8 mouse cellular contexts compared by ENCODE assay signal in the genomic region with DNA sequence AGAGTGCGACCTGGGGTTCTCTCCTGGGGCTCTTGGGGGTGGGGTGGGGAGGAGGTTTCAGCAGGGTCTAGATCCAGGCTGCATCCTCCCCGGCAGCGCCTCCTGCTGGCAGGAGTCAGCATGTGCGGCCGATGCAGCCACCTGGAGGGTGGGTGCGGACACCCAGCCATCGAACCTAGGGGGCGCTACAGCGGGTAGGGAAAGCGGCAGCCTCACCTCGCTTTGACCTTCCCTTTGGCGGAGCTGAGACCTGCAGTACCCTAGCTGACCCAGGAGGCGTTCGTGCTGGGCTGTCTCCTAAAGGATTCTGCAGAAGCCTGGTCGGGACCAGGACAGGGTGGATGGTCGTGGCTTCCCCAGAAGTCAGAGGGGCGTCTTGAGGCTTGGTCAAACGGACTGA. TPM values are rescaled to one million over a fixed set of nuclear protein-coding genes. Genes with fewer than 3 reads are reported as not detected.
DNase-seq lines count a peak whose midpoint lies in the region; ATAC-seq lines count a peak whose summit lies in the region.

No protein-coding gene starts in this region.

- 0 out of 2 replicates have a peak overlapping the region, but pooled peaks have one; percentile 34 for H3K27ac ChIP-seq in forebrain, embryonic 11.5 days (ENCODE audit: low read depth, low read length)
- peak overlapping the region; percentile 62; the same call in 1 of the 2 replicates for H3K27ac ChIP-seq in hindbrain, embryonic 11.5 days (ENCODE audit: low read depth, low read length)
- H3K27ac ChIP-seq in limb, embryonic 12.5 days = peak overlapping the region; percentile 41; the same call in 1 of the 2 replicates
- H3K27ac ChIP-seq in midbrain, embryonic 13.5 days = peak overlapping the region; percentile 99

- ATAC-seq in forebrain, embryonic 11.5 days (replicated peaks; ENCODE audit: low FRiP score) = peak; percentile 19
- 0 out of 2 replicates have a peak, but pooled peaks have one; percentile 13 for ATAC-seq in hindbrain, embryonic 11.5 days (ENCODE audit: low FRiP score)
- ATAC-seq in limb, embryonic 12.5 days (ENCODE audit: insufficient number of reproducible peaks, insufficient read depth, low FRiP score, low TSS enrichment, low read depth) = 0 out of 2 replicates have a peak, but pooled peaks have one; percentile 4
- peak; percentile 10; the same call in 1 of the 2 replicates for ATAC-seq in midbrain, embryonic 13.5 days

- peak overlapping the region; percentile 83 for H3K4me3 ChIP-seq in forebrain, embryonic 11.5 days (ENCODE audit: low read depth, low read length)
- peak overlapping the region; percentile 76 for H3K4me3 ChIP-seq in hindbrain, embryonic 11.5 days (ENCODE audit: low read depth, low read length)
- peak overlapping the region; percentile 82 for H3K4me3 ChIP-seq in limb, embryonic 12.5 days (replicated peaks)
- H3K4me3 ChIP-seq in midbrain, embryonic 13.5 days (replicated peaks) = peak overlapping the region; percentile 78

- H3K9ac ChIP-seq in forebrain, embryonic 11.5 days (ENCODE audit: low read length) = peak overlapping the region; percentile 51; the same call in 1 of the 2 replicates
- peak overlapping the region; percentile 69; the same call in 1 of the 2 replicates for H3K9ac ChIP-seq in hindbrain, embryonic 11.5 days (ENCODE audit: low read depth, low read length)
- peak overlapping the region; percentile 13; the same call in 1 of the 2 replicates for H3K9ac ChIP-seq in limb, embryonic 12.5 days (replicated peaks)
- peak overlapping the region; percentile 96 for H3K9ac ChIP-seq in midbrain, embryonic 13.5 days (replicated peaks)

- peak overlapping the region; percentile 97 for H3K4me2 ChIP-seq in forebrain, embryonic 11.5 days (ENCODE audit: low read depth, low read length, severe bottlenecking)
- peak overlapping the region; percentile 81 for H3K4me2 ChIP-seq in hindbrain, embryonic 11.5 days (replicated peaks; ENCODE audit: low read depth, low read length)
- H3K4me2 ChIP-seq in limb, embryonic 12.5 days = peak overlapping the region; percentile 98
- H3K4me2 ChIP-seq in midbrain, embryonic 13.5 days (replicated peaks) = peak overlapping the region; percentile 93

- peak; percentile 59 for DNase-seq in layer of hippocampus, adult 11-12 months (ENCODE audit: low spot score)
- no peak for DNase-seq in layer of hippocampus, adult 9-11 months
- DNase-seq in c-Kit-negative CD71-positive TER-119-positive erythroid progenitor cells, embryonic 14.5 days (ENCODE audit: low read depth, low spot score) = peak; percentile 34
- DNase-seq in forebrain, embryonic 11.5 days (ENCODE audit: low spot score) = peak; percentile 91
- DNase-seq in hindbrain, embryonic 11.5 days (ENCODE audit: low spot score) = peak; percentile 93
- peak; percentile 74 for DNase-seq in splenic B cell, adult 2 months (ENCODE audit: low read depth, low spot score)

- WGBS in forebrain, embryonic 11.5 days = 2% methylated on average over 18 of the region's 18 CpGs
- WGBS in hindbrain, embryonic 11.5 days = under 1% methylated on average over 18 of the region's 18 CpGs
- under 1% methylated on average over 18 of the region's 18 CpGs for WGBS in limb, embryonic 12.5 days
- under 1% methylated on average over 18 of the region's 18 CpGs for WGBS in midbrain, embryonic 13.5 days

- no peaks in the 10 kb centered on the region for H3K36me3 ChIP-seq in forebrain, embryonic 11.5 days (ENCODE audit: control insufficient read depth, insufficient read depth, low read length)
- H3K36me3 ChIP-seq in hindbrain, embryonic 11.5 days (ENCODE audit: control insufficient read depth, insufficient read depth, low read length) = no peaks in the 10 kb centered on the region
- no peaks in the 10 kb centered on the region for H3K36me3 ChIP-seq in limb, embryonic 12.5 days
- no peaks in the 10 kb centered on the region for H3K36me3 ChIP-seq in midbrain, embryonic 13.5 days
- no peaks in the 10 kb centered on the region for H3K36me3 ChIP-seq in splenic B cell, adult 2 months (ENCODE audit: control insufficient read depth, insufficient read depth, low read length, poor library complexity, severe bottlenecking)

- peaks cover 49% of the 10 kb centered on the region for H3K27me3 ChIP-seq in forebrain, embryonic 11.5 days (ENCODE audit: control insufficient read depth, insufficient read depth, low read length)
- peaks cover 27% of the 10 kb centered on the region for H3K27me3 ChIP-seq in hindbrain, embryonic 11.5 days (ENCODE audit: control insufficient read depth, insufficient read depth, low read length)
- H3K27me3 ChIP-seq in limb, embryonic 12.5 days = peaks cover 77% of the 10 kb centered on the region
- peaks cover 17% of the 10 kb centered on the region for H3K27me3 ChIP-seq in midbrain, embryonic 13.5 days
- no peaks in the 10 kb centered on the region; the same call in 1 of the 2 replicates for H3K27me3 ChIP-seq in splenic B cell, adult 2 months (ENCODE audit: control insufficient read depth, insufficient read depth, low read length, poor library complexity, severe bottlenecking)

- peaks cover 42% of the 10 kb centered on the region for H3K4me1 ChIP-seq in forebrain, embryonic 11.5 days (replicated peaks; ENCODE audit: control insufficient read depth, insufficient read depth, low read length)
- peaks cover 29% of the 10 kb centered on the region for H3K4me1 ChIP-seq in hindbrain, embryonic 11.5 days (replicated peaks; ENCODE audit: control insufficient read depth, insufficient read depth, low read length)
- H3K4me1 ChIP-seq in limb, embryonic 12.5 days (replicated peaks) = peaks cover 70% of the 10 kb centered on the region
- H3K4me1 ChIP-seq in midbrain, embryonic 13.5 days (replicated peaks) = peaks cover 70% of the 10 kb centered on the region

- H3K9me3 ChIP-seq in forebrain, embryonic 11.5 days (ENCODE audit: control insufficient read depth, low read length) = no peaks in the 10 kb centered on the region
- no peaks in the 10 kb centered on the region for H3K9me3 ChIP-seq in hindbrain, embryonic 11.5 days (ENCODE audit: control insufficient read depth, low read length)
- H3K9me3 ChIP-seq in limb, embryonic 12.5 days = no peaks in the 10 kb centered on the region
- H3K9me3 ChIP-seq in midbrain, embryonic 13.5 days = no peaks in the 10 kb centered on the region

RNA-seq across cellular contexts. Expression of a gene that starts 0.9 kb away (rescaled TPM):
- 45.3 and 46.9 TPM in 2 replicates for polyA plus RNA-seq in forebrain, embryonic 11.5 days (2014; fragmentation: Nextera tagmentation; extraction: Ambion mirVana)
- 41.3 and 42.9 TPM in 2 replicates for polyA plus RNA-seq in hindbrain, embryonic 11.5 days (2014; fragmentation: Nextera tagmentation; extraction: Ambion mirVana)
- 43.1 and 44.3 TPM in 2 replicates for polyA plus RNA-seq in limb, embryonic 12.5 days (2016; fragmentation: Nextera tagmentation; extraction: Ambion mirVana)
- 139 and 157 TPM in 2 replicates for polyA plus RNA-seq in midbrain, embryonic 13.5 days (2015; fragmentation: Nextera tagmentation; extraction: Ambion mirVana)

RNA-seq across cellular contexts. Expression of a gene that starts 21.6 kb away (rescaled TPM):
- polyA plus RNA-seq in forebrain, embryonic 11.5 days (2014; fragmentation: Nextera tagmentation; extraction: Ambion mirVana) = 11.2 and 12.3 TPM in 2 replicates
- polyA plus RNA-seq in hindbrain, embryonic 11.5 days (2014; fragmentation: Nextera tagmentation; extraction: Ambion mirVana) = 12.4 and 17.3 TPM in 2 replicates
- 22.1 and 25.7 TPM in 2 replicates for polyA plus RNA-seq in limb, embryonic 12.5 days (2016; fragmentation: Nextera tagmentation; extraction: Ambion mirVana)
- polyA plus RNA-seq in midbrain, embryonic 13.5 days (2015; fragmentation: Nextera tagmentation; extraction: Ambion mirVana) = 10.6 and 13.0 TPM in 2 replicates

RNA-seq across cellular contexts. Expression of a gene that starts 31.2 kb away (rescaled TPM):
- 24.2 and 31.2 TPM in 2 replicates for polyA plus RNA-seq in forebrain, embryonic 11.5 days (2014; fragmentation: Nextera tagmentation; extraction: Ambion mirVana)
- 21.7 and 33.0 TPM in 2 replicates for polyA plus RNA-seq in hindbrain, embryonic 11.5 days (2014; fragmentation: Nextera tagmentation; extraction: Ambion mirVana)
- polyA plus RNA-seq in limb, embryonic 12.5 days (2016; fragmentation: Nextera tagmentation; extraction: Ambion mirVana) = 24.5 and 31.5 TPM in 2 replicates
- polyA plus RNA-seq in midbrain, embryonic 13.5 days (2015; fragmentation: Nextera tagmentation; extraction: Ambion mirVana) = 28.6 and 29.5 TPM in 2 replicates

RNA-seq across cellular contexts. Expression of a gene that starts 45.8 kb away (rescaled TPM):
- polyA plus RNA-seq in forebrain, embryonic 11.5 days (2014; fragmentation: Nextera tagmentation; extraction: Ambion mirVana) = 1.9 and 2.8 TPM in 2 replicates
- polyA plus RNA-seq in hindbrain, embryonic 11.5 days (2014; fragmentation: Nextera tagmentation; extraction: Ambion mirVana) = 5.2 and 5.9 TPM in 2 replicates
- 0.24 and 0.54 TPM in 2 replicates for polyA plus RNA-seq in limb, embryonic 12.5 days (2016; fragmentation: Nextera tagmentation; extraction: Ambion mirVana)
- polyA plus RNA-seq in midbrain, embryonic 13.5 days (2015; fragmentation: Nextera tagmentation; extraction: Ambion mirVana) = 10.2 and 12.7 TPM in 2 replicates

Comparison
In these comparisons a context has a peak if more than half of its experiments do, and no peak if none do; other contexts are left out.
1. H3K27ac ChIP-seq: peak in every context shown above with its lines; median percentile 99 in midbrain, embryonic 13.5 days; 62 in hindbrain, embryonic 11.5 days; 41 in limb, embryonic 12.5 days; 34 in forebrain, embryonic 11.5 days.
2. H3K9ac ChIP-seq: peak in every context shown above with its lines; median percentile 96 in midbrain, embryonic 13.5 days; 69 in hindbrain, embryonic 11.5 days; 51 in forebrain, embryonic 11.5 days; 13 in limb, embryonic 12.5 days.